Mouse (Mus musculus) 416B (cell line): ENCODE data around the gene Gm4305.
"Not testable (repeated sequence)": the region's sequence is repeated elsewhere in the genome, so short reads cannot be mapped to it uniquely, and the experiment has no call there.

Source experiments
- DNase-seq: peaks from one replicate; pipeline ENCODE4 v3.0.0; 2011; ENCODE audit warnings: low read depth

Gm4305 gene

DNA sequence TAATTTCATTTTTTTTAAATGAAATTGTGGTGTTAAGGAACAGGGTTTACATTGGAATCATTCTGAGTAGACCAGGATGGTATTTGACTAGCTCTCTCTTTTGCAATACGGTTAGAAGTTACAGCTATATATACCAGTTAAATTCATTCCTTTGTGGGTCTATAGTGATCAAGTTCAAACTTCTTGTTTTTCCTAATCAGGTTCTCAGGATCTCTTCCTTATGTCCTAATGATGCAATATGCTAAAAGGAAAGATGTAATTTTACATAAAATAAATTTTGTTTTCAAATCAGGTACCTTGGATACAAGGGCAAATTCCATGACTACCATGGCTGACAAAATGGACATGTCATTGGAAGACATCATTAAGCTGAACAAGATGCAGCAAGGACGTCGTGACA, at the start of gene Gm4305:
TSS of gene Gm4305 (plus strand) at position 301 of the 400 bp plus-strand sequence.
- DNase-seq: not testable (repeated sequence)

DNA sequence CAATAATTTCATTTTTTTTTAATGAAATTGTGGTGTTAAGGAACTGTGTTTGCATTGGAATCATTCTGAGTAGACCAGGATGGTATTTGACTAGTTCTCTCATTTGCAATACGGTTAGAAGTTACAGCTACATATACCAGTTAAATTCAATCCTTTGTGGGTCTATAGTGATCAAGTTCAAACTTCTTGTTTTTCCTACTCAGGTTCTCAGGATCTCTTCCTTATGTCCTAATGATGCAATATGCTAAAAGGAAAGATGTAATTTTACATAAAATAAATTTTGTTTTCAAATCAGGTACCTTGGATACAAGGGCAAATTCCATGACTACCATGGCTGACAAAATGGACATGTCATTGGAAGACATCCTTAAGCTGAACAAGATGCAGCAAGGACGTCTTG, 15.5 kb upstream of the Gm4305 start, which contains the start of gene Gm4301:
TSS of gene Gm4301 (plus strand) at position 301 of the 400 bp plus-strand sequence.
- DNase-seq: not testable (repeated sequence)

DNA sequence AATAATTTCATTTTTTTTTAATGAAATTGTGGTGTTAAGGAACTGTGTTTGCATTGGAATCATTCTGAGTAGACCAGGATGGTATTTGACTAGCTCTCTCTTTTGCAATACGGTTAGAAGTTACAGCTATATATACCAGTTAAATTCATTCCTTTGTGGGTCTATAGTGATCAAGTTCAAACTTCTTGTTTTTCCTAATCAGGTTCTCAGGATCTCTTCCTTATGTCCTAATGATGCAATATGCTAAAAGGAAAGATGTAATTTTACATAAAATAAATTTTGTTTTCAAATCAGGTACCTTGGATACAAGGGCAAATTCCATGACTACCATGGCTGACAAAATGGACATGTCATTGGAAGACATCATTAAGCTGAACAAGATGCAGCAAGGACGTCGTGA, 10.4 kb upstream of the Gm4305 start, which contains the start of gene Gm4302:
TSS of gene Gm4302 (plus strand) at position 301 of the 400 bp plus-strand sequence.
- not testable (repeated sequence) for DNase-seq

DNA sequence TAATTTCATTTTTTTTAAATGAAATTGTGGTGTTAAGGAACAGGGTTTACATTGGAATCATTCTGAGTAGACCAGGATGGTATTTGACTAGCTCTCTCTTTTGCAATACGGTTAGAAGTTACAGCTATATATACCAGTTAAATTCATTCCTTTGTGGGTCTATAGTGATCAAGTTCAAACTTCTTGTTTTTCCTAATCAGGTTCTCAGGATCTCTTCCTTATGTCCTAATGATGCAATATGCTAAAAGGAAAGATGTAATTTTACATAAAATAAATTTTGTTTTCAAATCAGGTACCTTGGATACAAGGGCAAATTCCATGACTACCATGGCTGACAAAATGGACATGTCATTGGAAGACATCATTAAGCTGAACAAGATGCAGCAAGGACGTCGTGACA, 5.2 kb upstream of the Gm4305 start, which contains the start of gene Gm4303:
TSS of gene Gm4303 (plus strand) at position 301 of the 400 bp plus-strand sequence.
- not testable (repeated sequence) for DNase-seq

DNA sequence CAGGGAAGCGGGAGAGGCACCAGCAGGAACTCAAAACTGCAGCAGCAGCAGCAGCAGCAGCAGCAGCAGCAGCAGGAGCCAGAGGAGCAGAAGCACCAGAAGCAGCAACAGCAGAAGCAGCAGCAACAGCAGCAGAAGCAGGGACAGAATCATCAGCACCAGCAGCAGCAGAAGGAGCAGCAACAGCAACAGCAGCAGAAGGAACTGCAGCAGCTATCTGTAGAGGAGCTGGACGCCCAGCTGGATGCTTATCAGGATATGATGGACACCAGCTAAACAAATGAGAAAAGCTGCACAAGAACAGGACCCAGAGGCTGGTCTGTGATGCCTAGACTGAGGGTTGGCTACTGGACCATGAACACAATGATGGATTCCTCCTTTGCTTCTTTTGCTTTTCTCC, 5.9 kb downstream of the Gm4305 start:
- not testable (repeated sequence) for DNase-seq

DNA sequence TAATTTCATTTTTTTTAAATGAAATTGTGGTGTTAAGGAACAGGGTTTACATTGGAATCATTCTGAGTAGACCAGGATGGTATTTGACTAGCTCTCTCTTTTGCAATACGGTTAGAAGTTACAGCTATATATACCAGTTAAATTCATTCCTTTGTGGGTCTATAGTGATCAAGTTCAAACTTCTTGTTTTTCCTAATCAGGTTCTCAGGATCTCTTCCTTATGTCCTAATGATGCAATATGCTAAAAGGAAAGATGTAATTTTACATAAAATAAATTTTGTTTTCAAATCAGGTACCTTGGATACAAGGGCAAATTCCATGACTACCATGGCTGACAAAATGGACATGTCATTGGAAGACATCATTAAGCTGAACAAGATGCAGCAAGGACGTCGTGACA, 10.1 kb downstream of the Gm4305 start, which contains the start of gene Gm4307:
TSS of gene Gm4307 (plus strand) at position 301 of the 400 bp plus-strand sequence.
- not testable (repeated sequence) for DNase-seq

GRCm38 (mm10) chr10:100382460-100382859, 31.6 kb downstream of the Gm4305 start, which contains the start of gene Gm4312:
TSS of gene Gm4312 (minus strand) at chr10:100382560.
- not testable (repeated sequence) for DNase-seq
